Mouse (Mus musculus) retina, embryonic 14.5 days (tissue): ENCODE data around the gene Xlr.
"Not testable (repeated sequence)": the region's sequence is repeated elsewhere in the genome, so short reads cannot be mapped to it uniquely, and the experiment has no call there.

Experiments used
- DNase-seq: peaks from one replicate; pipeline ENCODE4 v3.0.0-alpha.2; 2015; ENCODE audit warnings: low spot score

The Xlr gene

DNA sequence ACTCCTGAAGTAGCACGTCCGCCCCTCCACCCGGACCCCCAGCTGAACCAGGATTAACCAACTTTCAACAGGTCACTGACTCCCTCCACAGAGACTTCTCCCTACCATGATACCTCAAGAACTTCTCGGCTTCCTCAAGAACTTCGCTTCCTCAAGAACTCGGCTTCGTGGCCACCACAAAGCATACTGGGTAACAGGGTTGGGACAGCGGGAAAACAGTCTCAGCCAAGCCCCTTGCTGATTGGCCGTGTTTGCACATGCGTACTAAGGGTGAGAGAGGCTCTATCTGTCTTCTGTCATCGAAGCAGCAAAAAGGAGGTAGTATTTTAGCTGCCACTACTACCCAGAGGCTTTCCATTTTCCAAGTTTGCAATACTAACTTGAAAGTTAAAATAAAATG, at the start of gene Xlr:
Gene Xlr, minus strand, starts transcription at position 188 of the 400 bp plus-strand sequence.
- DNase-seq = not testable (repeated sequence)

DNA sequence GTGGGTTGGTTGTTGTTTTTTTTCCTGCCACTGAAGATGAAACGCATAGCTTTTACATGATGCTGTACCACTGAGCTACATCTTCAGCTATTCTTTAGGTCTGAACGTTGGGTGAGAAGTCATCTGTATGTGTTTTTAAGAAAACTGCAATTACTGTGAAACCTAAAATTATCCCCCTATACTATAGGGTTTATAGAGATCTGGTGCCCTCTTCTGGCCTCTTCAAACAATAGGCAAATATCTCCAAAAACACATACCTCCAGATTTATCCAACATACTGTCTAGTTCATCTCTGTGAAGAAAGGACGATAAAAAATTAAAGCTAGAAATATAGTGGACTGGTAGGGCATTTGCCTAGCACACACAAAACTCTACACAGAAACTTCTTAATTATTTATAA, 1.6 kb upstream of the Xlr start:
- peak; percentile 41 for DNase-seq

DNA sequence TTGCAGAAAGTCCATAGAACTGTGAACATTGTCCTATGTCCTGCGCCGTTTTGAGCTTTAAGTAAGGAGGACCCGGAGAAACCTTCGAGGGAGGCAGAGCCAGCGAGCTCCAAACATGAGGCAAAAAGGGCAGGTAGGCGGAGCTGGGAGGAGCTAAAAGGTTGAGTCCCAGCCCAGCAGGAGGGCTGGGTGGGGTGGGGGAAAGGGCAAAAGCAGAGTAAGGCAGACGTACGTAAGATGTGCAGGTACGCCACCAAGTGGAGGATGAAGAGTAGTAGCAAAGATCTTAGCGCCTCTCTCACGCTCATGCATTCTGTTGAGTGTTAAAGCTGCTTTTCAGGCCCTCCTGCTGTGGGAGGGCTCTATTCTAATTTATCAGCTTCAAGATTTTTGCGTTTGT, 21.2 kb downstream of the Xlr start, which contains the start of gene Zfp36l3:
Gene Zfp36l3, minus strand, starts transcription at position 119 of the 400 bp plus-strand sequence.
- DNase-seq = no peak

DNA sequence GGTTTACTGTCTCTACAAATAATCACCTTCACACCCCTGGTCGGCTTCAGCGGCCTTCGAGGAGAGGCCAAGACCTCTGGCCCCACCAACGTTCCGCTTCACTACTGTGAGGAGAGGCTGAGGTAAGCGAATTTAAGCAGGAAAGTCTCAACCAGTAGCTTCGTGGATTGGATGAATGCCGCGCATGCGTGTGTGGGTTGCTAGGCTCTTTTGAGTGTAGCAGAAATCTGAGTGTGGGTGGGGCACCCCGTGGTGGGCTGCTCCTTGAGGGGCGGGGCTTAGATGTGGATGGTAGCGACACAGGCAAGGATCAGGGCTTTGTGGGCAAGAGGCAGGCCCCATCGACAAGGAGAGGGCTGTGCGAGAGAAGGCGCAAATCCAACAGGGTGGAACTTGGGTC, 39.8 kb downstream of the Xlr start, which contains the start of gene 1700013H16Rik:
Gene 1700013H16Rik, minus strand, starts transcription at position 96 of the 400 bp plus-strand sequence.
- no peak for DNase-seq

DNA sequence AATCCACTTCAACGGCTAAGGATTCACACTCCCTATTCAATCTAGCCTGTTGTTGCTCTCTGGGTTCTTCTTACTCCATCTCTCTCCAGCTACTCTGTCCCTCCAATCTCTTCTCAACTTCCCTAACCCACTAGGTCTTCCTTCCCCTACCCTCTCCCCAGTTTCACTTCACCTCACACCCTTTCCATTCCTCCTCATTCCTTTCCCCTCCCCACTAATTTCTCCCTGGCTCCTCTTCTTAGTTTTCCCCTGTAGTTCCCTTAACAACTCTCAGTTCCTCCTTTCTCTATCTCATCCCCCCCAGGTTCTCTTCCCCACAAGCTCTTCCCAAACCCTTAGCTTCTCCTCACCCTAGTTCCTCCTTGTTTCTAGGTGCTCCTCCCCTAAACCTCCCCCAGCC, 44.7 kb downstream of the Xlr start:
- no peak for DNase-seq

DNA sequence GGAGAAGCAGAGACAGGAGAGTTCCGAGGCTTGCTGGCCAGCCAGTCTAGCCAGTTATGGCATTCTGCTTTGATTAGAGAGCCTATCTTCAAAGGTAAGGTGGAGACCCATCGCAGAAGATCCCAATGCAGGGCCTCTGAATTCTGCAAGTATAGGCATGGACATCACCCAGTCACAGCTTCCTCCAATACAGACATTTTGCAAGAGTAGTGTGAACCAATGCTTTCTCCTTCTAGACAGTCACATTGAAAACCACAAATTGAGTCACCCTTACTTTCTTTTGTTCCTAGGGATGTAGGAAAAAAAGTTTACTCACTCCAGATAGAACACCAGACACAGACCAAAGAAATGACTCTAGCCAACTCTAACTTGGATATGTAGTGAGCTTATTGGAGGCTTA, 68.5 kb downstream of the Xlr start:
- DNase-seq = no peak
